Mouse (Mus musculus) CD4-positive helper T cell, adult 2 months (primary cell): ENCODE results near the gene Comtd1.

Source experiments
- DNase-seq: peaks from one replicate; pipeline ENCODE4 v3.0.0-alpha.2; 2012; ENCODE audit warnings: low read depth, missing footprints, low spot score

Gene Comtd1

GRCm38 (mm10) chr14:21838336-21839017 lies 10.3 kb downstream of the Comtd1 start:
- DNase-seq, result no peak

GRCm38 (mm10) chr14:21831830-21832403 lies 16.9 kb downstream of the Comtd1 start:
- peak; percentile 74 for DNase-seq

- peak; percentile 96 for DNase-seq
These were observed 17.7 kb downstream of the Comtd1 start for GRCm38 (mm10) chr14:21830876-21831767.

GRCm38 (mm10) chr14:21825786-21826491 lies 22.8 kb downstream of the Comtd1 start:
- no peak for DNase-seq

- DNase-seq, result no peak
These were observed 23.8 kb downstream of the Comtd1 start, which contains the start of gene Vdac2 for GRCm38 (mm10) chr14:21824938-21825337. TSS of gene Vdac2 (plus strand) at chr14:21825238.

GRCm38 (mm10) chr14:21823897-21824296 lies 24.9 kb downstream of the Comtd1 start:
- DNase-seq, result no peak

- DNase-seq, result no peak
These were observed 25.9 kb downstream of the Comtd1 start for GRCm38 (mm10) chr14:21822795-21823374.

GRCm38 (mm10) chr14:21822307-21822706 lies 26.5 kb downstream of the Comtd1 start:
- no peak for DNase-seq

- no peak for DNase-seq
These were observed 27.8 kb downstream of the Comtd1 start for GRCm38 (mm10) chr14:21820880-21821505.

- no peak for DNase-seq
These were observed 31.3 kb downstream of the Comtd1 start for GRCm38 (mm10) chr14:21817453-21817852.

- DNase-seq, result no peak
These were observed 32.5 kb downstream of the Comtd1 start for GRCm38 (mm10) chr14:21816255-21816654.

- no peak for DNase-seq
These were observed 34.2 kb downstream of the Comtd1 start for GRCm38 (mm10) chr14:21814606-21815005.

GRCm38 (mm10) chr14:21813847-21814246 lies 34.9 kb downstream of the Comtd1 start:
- DNase-seq, result no peak

GRCm38 (mm10) chr14:21813216-21813615 lies 35.6 kb downstream of the Comtd1 start:
- DNase-seq, result peak; percentile 26

- DNase-seq, result peak; percentile 84
These were observed 36.1 kb downstream of the Comtd1 start for GRCm38 (mm10) chr14:21812590-21813162.

GRCm38 (mm10) chr14:21811744-21812393 lies 36.9 kb downstream of the Comtd1 start:
- DNase-seq, result no peak

- DNase-seq, result no peak
These were observed 37.5 kb downstream of the Comtd1 start for GRCm38 (mm10) chr14:21811301-21811700.

GRCm38 (mm10) chr14:21809418-21809817 lies 39.4 kb downstream of the Comtd1 start:
- no peak for DNase-seq

GRCm38 (mm10) chr14:21808208-21808922 lies 40.4 kb downstream of the Comtd1 start:
- DNase-seq, result no peak
